Mouse (Mus musculus) kidney, adult 2 months (tissue): Measurements from ENCODE around the gene 4930544G11Rik.

ENCODE experiments used
- CTCF ChIP-seq: fragments of 200-500 bp; conservative IDR thresholded peaks from 2 replicates; pipeline ENCODE4 v1.5.1; 2011; ENCODE audit warnings: low read depth, mild to moderate bottlenecking, control low read depth, low read length, moderate library complexity, mixed read lengths; ENCODE audit not compliant: insufficient read depth, insufficient read length
- POLR2A ChIP-seq: fragments of 200-500 bp; IDR thresholded peaks from one replicate; pipeline ENCODE4 v1.6.1; 2011; ENCODE audit warnings: low read depth, low read length, control low read depth

DNA sequence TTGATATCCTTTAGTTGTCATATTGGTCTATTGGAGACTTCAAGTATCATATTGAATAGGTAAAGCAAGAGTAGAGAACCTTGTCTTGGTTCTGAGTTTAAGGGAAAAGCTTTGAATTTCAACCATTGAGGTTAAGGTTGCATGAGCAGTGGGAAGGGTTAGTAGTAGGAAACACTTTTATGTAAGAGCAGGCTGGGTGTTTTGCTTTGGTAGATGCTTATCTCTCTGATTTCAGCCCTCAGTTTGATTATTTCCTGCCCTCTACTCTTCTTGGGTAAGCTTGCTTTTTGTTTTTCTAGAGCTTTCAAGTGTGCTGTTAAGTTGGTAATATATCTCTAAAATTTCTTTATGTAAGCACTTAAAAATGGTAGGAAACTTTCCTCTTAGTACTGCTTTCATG is 45.9 kb downstream of the 4930544G11Rik start:
- no peak for TF ChIP-seq CTCF
- TF ChIP-seq POLR2A: no peak
